Mouse (Mus musculus): ENCODE measurements at regions not wholly inside any gene's neighbourhood (a gene's known extent, or its start where the extent isn't known, plus 50 kb on each side); places are given as distances from the start of the nearest gene placed in this dataset.

DNA sequence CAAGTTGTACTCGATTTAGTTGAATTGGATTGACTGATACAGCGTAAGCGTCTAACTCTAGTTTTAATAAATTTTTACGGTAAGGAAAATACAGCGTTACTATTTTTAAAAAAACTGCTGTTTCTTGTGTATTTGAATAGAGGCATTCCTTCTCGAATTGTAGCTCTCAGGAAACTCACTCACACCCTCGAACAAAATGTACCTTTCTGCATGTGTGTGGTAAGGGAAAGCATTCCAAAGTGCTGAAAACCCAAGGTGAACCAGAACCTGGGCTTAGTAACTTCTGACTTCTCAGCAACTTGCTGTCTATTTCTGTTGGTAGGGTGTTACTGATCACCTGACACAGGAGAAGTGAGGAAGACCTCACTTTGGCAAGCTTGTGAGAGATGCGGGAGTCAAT is 247.0 kb downstream of the Nr2f2 start:
- Histone ChIP-seq H3K27ac (ENCODE audit: low read length) (no peak overlapping the region), H3K36me3 (ENCODE audit: control insufficient read depth, insufficient read depth, low read length) (no peaks in the 10 kb centered on the region), H3K9ac (replicated peaks; ENCODE audit: low read depth, low read length) (no peak overlapping the region), H3K4me2 (replicated peaks; ENCODE audit: low read depth, low read length) (no peak overlapping the region), H3K4me1 (ENCODE audit: control insufficient read depth, insufficient read depth, low read length) (no peaks in the 10 kb centered on the region), H3K4me3 (ENCODE audit: low read depth, low read length) (no peak overlapping the region), H3K9me3 (ENCODE audit: control insufficient read depth, low read depth, low read length) (no peaks in the 10 kb centered on the region), H3K27me3 (ENCODE audit: control insufficient read depth, insufficient read depth, low read length) (no peaks in the 10 kb centered on the region)
- no peak for ATAC-seq (ENCODE audit: insufficient number of reproducible peaks, insufficient read depth, low FRiP score, low read depth)
- 86% methylated on average over 8 of the region's 8 CpGs for WGBS

DNA sequence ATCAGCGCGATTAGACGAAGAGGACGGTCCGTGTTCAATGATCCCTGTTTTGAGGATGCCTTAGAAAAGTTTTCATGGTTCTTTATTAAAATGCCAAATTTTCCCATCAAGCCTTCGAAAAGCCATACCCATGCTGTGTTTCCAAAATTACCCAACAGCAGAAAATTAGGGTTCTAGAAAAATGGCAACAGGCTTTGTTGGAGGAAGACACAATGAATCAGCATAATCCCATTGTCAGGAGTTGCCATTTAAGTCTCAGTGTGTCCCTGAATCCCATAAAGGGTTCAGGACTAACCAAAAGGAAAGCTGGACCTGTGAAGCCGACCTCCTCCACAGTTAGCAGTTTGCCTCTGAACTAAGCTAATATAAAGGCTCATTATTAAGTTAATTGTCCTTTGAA is 247.6 kb downstream of the Nr2f2 start:
- Histone ChIP-seq H3K9ac (replicated peaks; ENCODE audit: low read depth, low read length) (no peak overlapping the region), H3K4me2 (replicated peaks; ENCODE audit: low read depth, low read length) (peak overlapping the region; percentile 54), H3K4me3 (ENCODE audit: low read depth, low read length) (no peak overlapping the region)

DNA sequence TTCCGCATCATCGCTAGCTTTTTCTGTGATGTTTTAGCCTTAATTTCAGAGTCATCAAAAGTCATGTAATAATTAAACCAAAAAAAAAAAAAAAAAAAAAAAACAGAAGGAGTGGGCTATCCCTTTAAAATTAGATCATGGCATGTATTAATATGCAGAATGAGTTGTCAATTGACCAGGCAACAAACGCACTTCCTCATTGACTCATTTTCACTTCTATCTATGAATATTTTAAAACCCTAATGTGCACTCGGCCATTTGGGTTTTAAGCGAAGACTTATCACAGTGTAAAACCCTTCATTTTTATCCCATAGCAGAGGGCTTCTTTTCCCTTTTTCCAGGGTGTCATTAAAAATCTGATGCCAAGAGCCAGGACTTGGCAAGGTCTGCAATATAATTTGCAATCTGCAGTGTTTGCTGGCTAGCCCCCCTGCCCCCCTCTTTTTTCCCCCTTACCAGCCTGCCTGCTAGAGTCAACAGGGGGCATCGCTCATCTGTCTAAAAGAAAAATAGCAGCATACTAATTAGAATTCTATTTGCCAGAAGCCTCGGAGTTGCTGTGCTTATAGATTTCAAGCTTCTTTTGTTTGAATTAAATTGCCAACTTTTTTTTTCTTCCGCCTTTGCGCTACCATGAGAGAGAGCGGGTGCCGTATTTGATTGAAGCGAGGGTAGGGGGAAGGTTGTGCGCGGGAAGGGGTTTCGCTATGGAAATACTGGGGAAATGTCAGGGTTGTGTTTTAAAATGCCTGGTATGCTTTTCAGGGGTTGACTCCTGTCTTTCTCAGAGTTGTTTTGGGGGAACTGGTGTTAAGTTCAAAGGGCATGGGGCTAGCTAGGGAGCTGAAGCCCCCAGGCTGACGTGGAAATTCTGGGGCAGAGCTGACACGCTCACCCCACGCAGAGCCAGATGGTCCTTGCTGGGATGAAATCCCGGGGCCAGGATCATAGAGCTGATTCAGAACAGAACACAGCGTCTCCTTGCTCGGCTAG is 248.3 kb downstream of the Nr2f2 start:
- H3K4me2 ChIP-seq (replicated peaks; ENCODE audit: low read depth, low read length), result peak overlapping the region; percentile 54
- H3K9me3 ChIP-seq (ENCODE audit: control insufficient read depth, low read depth, low read length), result no peaks in the 10 kb centered on the region
- H3K9ac ChIP-seq (replicated peaks; ENCODE audit: low read depth, low read length), result no peak overlapping the region
- WGBS, result 16% methylated on average over 21 of the region's 21 CpGs
- no peaks in the 10 kb centered on the region for H3K27me3 ChIP-seq (ENCODE audit: control insufficient read depth, insufficient read depth, low read length)
- H3K36me3 ChIP-seq (ENCODE audit: control insufficient read depth, insufficient read depth, low read length), result no peaks in the 10 kb centered on the region
- H3K4me3 ChIP-seq (ENCODE audit: low read depth, low read length), result peak overlapping the region; percentile 26
- H3K27ac ChIP-seq (ENCODE audit: low read length), result no peak overlapping the region
- no peak for ATAC-seq (ENCODE audit: insufficient number of reproducible peaks, insufficient read depth, low FRiP score, low read depth)
- H3K4me1 ChIP-seq (ENCODE audit: control insufficient read depth, insufficient read depth, low read length), result no peaks in the 10 kb centered on the region

More for the DNA sequence above, 247.6 kb downstream of the Nr2f2 start:
- no peaks in the 10 kb centered on the region for H3K27me3 ChIP-seq (ENCODE audit: control insufficient read depth, insufficient read depth, low read length)
- H3K36me3 ChIP-seq (ENCODE audit: control insufficient read depth, insufficient read depth, low read length), result no peaks in the 10 kb centered on the region
- no peak overlapping the region for H3K27ac ChIP-seq (ENCODE audit: low read length)
- 52% methylated on average over 7 of the region's 7 CpGs for WGBS
- ATAC-seq (ENCODE audit: insufficient number of reproducible peaks, insufficient read depth, low FRiP score, low read depth), result no peak
- no peaks in the 10 kb centered on the region for H3K4me1 ChIP-seq (ENCODE audit: control insufficient read depth, insufficient read depth, low read length)
- H3K9me3 ChIP-seq (ENCODE audit: control insufficient read depth, low read depth, low read length), result no peaks in the 10 kb centered on the region

DNA sequence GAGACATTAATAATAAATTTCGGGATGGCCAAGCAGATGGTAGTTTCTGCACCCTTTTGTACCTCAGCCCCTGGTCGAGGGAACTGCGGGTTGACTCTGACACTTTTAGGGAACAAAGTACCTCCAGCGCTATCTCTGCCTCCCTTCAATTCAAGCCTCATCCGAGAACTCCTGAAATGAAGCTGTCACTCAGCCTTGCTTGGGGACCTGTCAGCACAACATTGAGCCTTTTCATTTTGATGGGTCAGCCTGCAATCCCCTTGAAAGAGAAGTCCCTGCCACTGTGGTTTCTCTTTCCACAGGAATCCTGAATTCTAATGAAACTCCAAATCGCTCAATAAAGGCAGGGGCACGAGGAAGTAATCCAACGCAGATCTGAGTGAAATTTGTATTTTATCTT is 257.5 kb downstream of the Nr2f2 start:
- no peak overlapping the region for H3K9ac ChIP-seq (replicated peaks; ENCODE audit: low read depth, low read length)
- no peaks in the 10 kb centered on the region for H3K9me3 ChIP-seq (ENCODE audit: control insufficient read depth, low read depth, low read length)
- H3K4me1 ChIP-seq (ENCODE audit: control insufficient read depth, insufficient read depth, low read length), result no peaks in the 10 kb centered on the region
- ATAC-seq (ENCODE audit: insufficient number of reproducible peaks, insufficient read depth, low FRiP score, low read depth), result no peak
- no peak overlapping the region for H3K27ac ChIP-seq (ENCODE audit: low read length)
- 51% methylated on average over 8 of the region's 8 CpGs for WGBS
- H3K36me3 ChIP-seq (ENCODE audit: control insufficient read depth, insufficient read depth, low read length), result no peaks in the 10 kb centered on the region
- no peak overlapping the region for H3K4me2 ChIP-seq (replicated peaks; ENCODE audit: low read depth, low read length)
- no peaks in the 10 kb centered on the region for H3K27me3 ChIP-seq (ENCODE audit: control insufficient read depth, insufficient read depth, low read length)
- no peak overlapping the region for H3K4me3 ChIP-seq (ENCODE audit: low read depth, low read length)

DNA sequence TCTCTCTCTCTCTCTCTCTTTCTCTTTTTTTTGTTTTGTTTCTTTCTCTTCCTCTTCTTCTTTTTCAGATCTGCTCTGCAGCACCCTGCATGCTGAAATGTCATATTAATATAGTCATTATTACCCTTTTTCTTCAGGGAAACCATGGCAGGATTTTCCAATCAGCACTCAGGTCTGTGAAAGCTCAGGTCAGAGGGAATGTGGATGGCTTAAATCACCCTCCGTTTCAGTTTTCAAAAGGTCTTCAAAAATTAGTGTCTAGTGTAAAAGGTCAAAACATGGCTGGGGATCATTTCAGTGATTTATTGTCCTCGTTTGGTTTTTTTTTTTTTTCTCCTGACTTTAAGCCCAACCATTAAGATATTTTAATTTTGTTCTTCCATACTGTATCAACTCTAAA is 261.5 kb downstream of the Nr2f2 start:
- ATAC-seq (ENCODE audit: insufficient number of reproducible peaks, insufficient read depth, low FRiP score, low read depth), result no peak
- Histone ChIP-seq H3K4me1 (ENCODE audit: control insufficient read depth, insufficient read depth, low read length) (no peaks in the 10 kb centered on the region), H3K4me3 (ENCODE audit: low read depth, low read length) (no peak overlapping the region), H3K9me3 (ENCODE audit: control insufficient read depth, low read depth, low read length) (no peaks in the 10 kb centered on the region), H3K36me3 (ENCODE audit: control insufficient read depth, insufficient read depth, low read length) (no peaks in the 10 kb centered on the region), H3K27me3 (ENCODE audit: control insufficient read depth, insufficient read depth, low read length) (no peaks in the 10 kb centered on the region), H3K9ac (replicated peaks; ENCODE audit: low read depth, low read length) (no peak overlapping the region), H3K27ac (ENCODE audit: low read length) (no peak overlapping the region), H3K4me2 (replicated peaks; ENCODE audit: low read depth, low read length) (no peak overlapping the region)
- WGBS, result 20% methylated on average over 2 of the region's 2 CpGs

DNA sequence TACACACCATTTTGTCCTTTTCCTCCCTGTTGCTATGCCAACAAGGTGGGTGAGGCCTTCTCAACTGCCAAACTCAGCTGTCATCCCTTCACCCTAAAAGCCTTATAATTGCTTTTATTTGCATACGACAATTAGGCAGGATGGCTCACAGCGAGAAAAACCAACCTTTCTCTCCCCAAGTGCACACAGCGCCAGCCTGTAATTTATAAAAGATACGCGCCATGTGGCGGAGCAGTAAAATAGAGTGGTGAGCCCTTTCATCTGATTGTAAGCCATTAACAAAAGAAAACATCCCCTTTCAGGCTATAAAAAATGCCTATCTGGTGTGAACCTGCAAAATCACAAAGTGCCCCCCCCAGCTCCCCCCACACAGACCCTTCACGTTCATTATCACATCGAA is 262.0 kb downstream of the Nr2f2 start:
- no peak overlapping the region for H3K4me3 ChIP-seq (ENCODE audit: low read depth, low read length)
- H3K36me3 ChIP-seq (ENCODE audit: control insufficient read depth, insufficient read depth, low read length), result no peaks in the 10 kb centered on the region
- H3K27ac ChIP-seq (ENCODE audit: low read length), result no peak overlapping the region
- H3K4me1 ChIP-seq (ENCODE audit: control insufficient read depth, insufficient read depth, low read length), result no peaks in the 10 kb centered on the region
- ATAC-seq (ENCODE audit: insufficient number of reproducible peaks, insufficient read depth, low FRiP score, low read depth), result no peak
- 35% methylated on average over 8 of the region's 8 CpGs for WGBS
- H3K4me2 ChIP-seq (replicated peaks; ENCODE audit: low read depth, low read length), result no peak overlapping the region
- no peak overlapping the region for H3K9ac ChIP-seq (replicated peaks; ENCODE audit: low read depth, low read length)
- H3K9me3 ChIP-seq (ENCODE audit: control insufficient read depth, low read depth, low read length), result no peaks in the 10 kb centered on the region
- H3K27me3 ChIP-seq (ENCODE audit: control insufficient read depth, insufficient read depth, low read length), result no peaks in the 10 kb centered on the region

DNA sequence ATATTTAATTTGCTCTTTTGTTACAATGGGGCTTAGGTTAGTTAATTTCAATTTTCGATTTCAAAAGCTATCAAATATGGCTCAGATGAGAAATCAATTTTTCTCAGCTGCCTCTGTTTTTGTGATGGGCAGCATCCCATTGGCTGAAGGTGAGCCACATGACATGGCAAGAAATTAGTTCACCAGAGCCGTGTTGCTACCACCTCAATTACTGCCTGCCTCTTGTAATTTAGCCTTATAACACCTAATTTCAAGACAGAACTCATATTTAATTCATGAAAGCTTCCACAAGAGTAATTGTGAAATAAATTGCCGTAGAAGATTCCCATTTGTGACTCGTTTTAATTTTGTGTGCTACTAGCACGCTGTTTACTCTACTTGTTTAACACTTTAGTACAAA is 262.9 kb downstream of the Nr2f2 start:
- no peaks in the 10 kb centered on the region for H3K4me1 ChIP-seq (ENCODE audit: control insufficient read depth, insufficient read depth, low read length)
- no peak overlapping the region for H3K27ac ChIP-seq (ENCODE audit: low read length)
- H3K4me3 ChIP-seq (ENCODE audit: low read depth, low read length), result no peak overlapping the region
- no peaks in the 10 kb centered on the region for H3K36me3 ChIP-seq (ENCODE audit: control insufficient read depth, insufficient read depth, low read length)
- no peaks in the 10 kb centered on the region for H3K27me3 ChIP-seq (ENCODE audit: control insufficient read depth, insufficient read depth, low read length)
- 72% methylated on average over 5 of the region's 5 CpGs for WGBS
- H3K9ac ChIP-seq (replicated peaks; ENCODE audit: low read depth, low read length), result no peak overlapping the region
- ATAC-seq (ENCODE audit: insufficient number of reproducible peaks, insufficient read depth, low FRiP score, low read depth), result no peak
- no peak overlapping the region for H3K4me2 ChIP-seq (replicated peaks; ENCODE audit: low read depth, low read length)
- H3K9me3 ChIP-seq (ENCODE audit: control insufficient read depth, low read depth, low read length), result no peaks in the 10 kb centered on the region

DNA sequence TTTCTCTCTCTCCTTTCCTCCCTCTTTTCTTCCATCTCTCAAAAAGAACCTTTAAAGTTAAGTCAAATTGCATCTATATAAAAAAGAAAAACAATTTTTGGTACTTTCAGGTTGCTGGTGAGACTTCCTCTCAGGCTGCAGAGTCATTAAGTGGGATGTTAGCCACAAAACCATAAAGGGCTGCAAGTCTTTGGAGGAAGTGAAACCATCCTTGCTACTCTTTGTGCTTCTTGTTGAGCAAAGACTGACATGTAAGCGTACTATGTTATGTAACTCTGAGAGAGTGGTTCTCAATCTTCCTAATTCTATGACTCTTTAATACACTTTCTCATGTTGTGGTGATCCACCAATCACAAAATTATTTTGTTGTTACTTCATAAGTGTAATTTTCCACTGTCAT is 267.5 kb downstream of the Nr2f2 start:
- no peaks in the 10 kb centered on the region for H3K36me3 ChIP-seq (ENCODE audit: control insufficient read depth, insufficient read depth, low read length)
- no peak for ATAC-seq (ENCODE audit: insufficient number of reproducible peaks, insufficient read depth, low FRiP score, low read depth)
- no peak overlapping the region for H3K4me2 ChIP-seq (replicated peaks; ENCODE audit: low read depth, low read length)
- H3K27ac ChIP-seq (ENCODE audit: low read length), result no peak overlapping the region
- no peak overlapping the region for H3K9ac ChIP-seq (replicated peaks; ENCODE audit: low read depth, low read length)
- H3K9me3 ChIP-seq (ENCODE audit: control insufficient read depth, low read depth, low read length), result no peaks in the 10 kb centered on the region
- no peak overlapping the region for H3K4me3 ChIP-seq (ENCODE audit: low read depth, low read length)
- WGBS, result 80% methylated on average over 1 of the region's 1 CpGs
- no peaks in the 10 kb centered on the region for H3K27me3 ChIP-seq (ENCODE audit: control insufficient read depth, insufficient read depth, low read length)
- no peaks in the 10 kb centered on the region for H3K4me1 ChIP-seq (ENCODE audit: control insufficient read depth, insufficient read depth, low read length)
